Mouse (Mus musculus) midbrain, embryonic 14.5 days (tissue): ENCODE measurements around the gene Nr5a2. TPM values are rescaled to one million over a fixed set of nuclear protein-coding genes. Genes with fewer than 3 reads are reported as not detected.

ENCODE experiments used
- ATAC-seq: fragments of 200-750 bp; cut with Nextera tagmentation; 2 replicates; pipeline ENCODE4 v1.8.0; 2017; ENCODE audit warnings: moderate number of reproducible peaks, moderate library complexity; ENCODE audit not compliant: low FRiP score, low TSS enrichment
- DNase-seq: peaks from one replicate; pipeline ENCODE4 v3.0.0-alpha.2; 2015
- H3K27ac ChIP-seq: fragments of 300-500 bp; sonication (generic); replicated peaks from 2 replicates; pipeline ENCODE4 v1.5.1; 2014; ENCODE audit warnings: mild to moderate bottlenecking, low read depth, low read length, moderate library complexity
- H3K27me3 ChIP-seq: fragments of 300-500 bp; sonication (generic); 2 replicates; pipeline ENCODE4 v1.6.1; 2014; ENCODE audit warnings: low read length, control low read depth, mixed read lengths; ENCODE audit not compliant: control insufficient read depth, insufficient read depth
- H3K36me3 ChIP-seq: fragments of 300-500 bp; sonication (generic); 2 replicates; pipeline ENCODE4 v1.6.1; 2014; ENCODE audit warnings: low read length, control low read depth; ENCODE audit not compliant: control insufficient read depth, insufficient read depth
- H3K4me1 ChIP-seq: fragments of 300-500 bp; sonication (generic); 2 replicates; pipeline ENCODE4 v1.6.1; 2014; ENCODE audit warnings: mild to moderate bottlenecking, antibody characterized with exemption, low read length, control low read depth; ENCODE audit not compliant: control insufficient read depth, insufficient read depth
- H3K4me2 ChIP-seq: fragments of 300-500 bp; sonication (generic); 2 replicates; pipeline ENCODE4 v1.6.1; 2014; ENCODE audit warnings: mild to moderate bottlenecking, low read length, moderate library complexity
- H3K4me3 ChIP-seq: fragments of 300-500 bp; sonication (generic); replicated peaks from 2 replicates; pipeline ENCODE4 v1.5.1; 2014; ENCODE audit warnings: low read depth, low read length
- H3K9ac ChIP-seq: fragments of 300-500 bp; sonication (generic); replicated peaks from 2 replicates; pipeline ENCODE4 v1.6.1; 2014; ENCODE audit warnings: mild to moderate bottlenecking, low read length, moderate library complexity
- H3K9me3 ChIP-seq: fragments of 300-500 bp; sonication (generic); 2 replicates; pipeline ENCODE4 v1.6.1; 2016; ENCODE audit warnings: low read length, control low read depth, mixed read lengths; ENCODE audit not compliant: control insufficient read depth
- WGBS: fragments of 180-500 bp; shearing (Covaris S2); extraction: QIAGEN DNeasy Blood & Tissue Kit; methylation state at CpG from one replicate; pipeline ENCODE4 v1.1.7; 2014; 5-methylcytosine and 5-hydroxymethylcytosine counted together
- polyA plus RNA-seq: library from polyadenylated mRNA; unstranded; fragments of >200 nt; fragmentation: Nextera tagmentation; extraction: Ambion mirVana; gene quantifications from 2 replicates; pipeline ENCODE4 v1.2.1, GENCODE M21; 2014

Nr5a2 gene
- polyA plus RNA-seq, 1 experiment from 2014 or later: 1.6 TPM

DNA sequence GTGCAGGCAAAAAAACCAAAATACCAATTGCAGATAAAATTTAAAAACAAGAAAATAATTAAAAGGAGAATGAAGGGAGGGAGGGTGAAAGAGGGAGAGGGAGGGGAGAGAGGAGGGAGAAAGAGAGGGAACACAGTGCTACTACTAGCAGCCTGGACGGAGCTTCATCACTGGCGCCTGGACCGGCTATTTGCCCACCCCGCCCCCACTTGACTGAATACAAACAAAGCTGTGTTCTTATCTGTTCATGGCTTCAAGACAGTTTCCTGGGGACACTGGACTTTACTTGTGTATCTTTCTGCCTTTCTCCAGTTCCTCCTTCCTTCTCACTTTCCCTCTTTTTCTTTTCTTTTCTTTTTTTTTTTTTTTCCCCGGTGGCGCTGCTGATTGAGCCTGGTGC, 73.6 kb downstream of the Nr5a2 start:
- H3K27me3 ChIP-seq: no peaks in the 10 kb centered on the region
- no peak overlapping the region for H3K4me2 ChIP-seq
- no peaks in the 10 kb centered on the region for H3K9me3 ChIP-seq
- H3K4me1 ChIP-seq: peaks cover 6% of the 10 kb centered on the region; the same call in 1 of the 2 replicates
- no peak overlapping the region for H3K27ac ChIP-seq
- ATAC-seq (no peak), DNase-seq (no peak)
- H3K4me3 ChIP-seq: no peak overlapping the region
- H3K36me3 ChIP-seq: no peaks in the 10 kb centered on the region
- 43% methylated on average over 6 of the region's 6 CpGs for WGBS
- H3K9ac ChIP-seq: no peak overlapping the region

DNA sequence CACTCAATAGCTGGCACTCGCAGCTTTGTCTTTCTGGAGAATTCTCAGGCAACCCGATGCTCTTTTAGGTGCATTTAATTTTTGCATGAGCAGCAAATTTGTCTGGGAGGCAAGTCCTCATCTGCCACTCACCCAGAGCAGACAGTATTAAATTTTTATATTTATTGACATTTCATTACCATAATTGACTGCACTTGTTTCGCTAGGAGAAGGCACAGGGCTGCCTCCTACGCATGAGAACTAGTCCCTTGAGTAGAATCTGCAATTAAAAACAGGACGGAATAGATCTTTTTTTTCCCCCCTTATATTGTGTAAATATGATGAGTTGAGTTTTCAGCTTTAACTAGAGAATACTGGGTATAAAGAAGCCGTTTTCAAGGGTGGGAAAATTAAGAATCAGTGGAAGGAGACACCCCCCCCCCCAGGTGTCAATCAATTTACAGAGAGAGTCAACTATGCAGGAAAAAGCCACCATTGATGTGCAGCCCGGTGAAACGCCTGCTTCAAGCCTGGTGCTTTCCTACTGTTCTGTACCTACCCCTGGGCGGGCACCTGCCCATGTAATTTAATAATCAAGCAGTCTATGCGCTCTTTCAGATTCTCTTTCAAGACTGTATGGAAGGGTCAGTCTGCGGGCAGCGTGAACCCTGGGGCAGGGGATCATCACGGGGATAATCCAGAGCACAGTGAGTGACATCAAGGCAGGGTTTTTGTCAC, 76.6 kb downstream of the Nr5a2 start:
- ATAC-seq (peak; percentile 64; the same call in 1 of the 2 replicates), DNase-seq (peak; percentile 47)
- no peak overlapping the region for H3K4me2 ChIP-seq
- H3K27me3 ChIP-seq: no peaks in the 10 kb centered on the region
- H3K9me3 ChIP-seq: peaks cover 4% of the 10 kb centered on the region; the same call in 1 of the 2 replicates
- no peak overlapping the region for H3K4me3 ChIP-seq
- WGBS: 43% methylated on average over 13 of the region's 13 CpGs
- no peak overlapping the region for H3K9ac ChIP-seq
- peak overlapping the region; percentile 46; the same call in 1 of the 2 replicates for H3K27ac ChIP-seq
- 0 out of 2 replicates have a peak, but pooled peaks cover 2% of the 10 kb centered on the region for H3K4me1 ChIP-seq
- no peaks in the 10 kb centered on the region for H3K36me3 ChIP-seq

DNA sequence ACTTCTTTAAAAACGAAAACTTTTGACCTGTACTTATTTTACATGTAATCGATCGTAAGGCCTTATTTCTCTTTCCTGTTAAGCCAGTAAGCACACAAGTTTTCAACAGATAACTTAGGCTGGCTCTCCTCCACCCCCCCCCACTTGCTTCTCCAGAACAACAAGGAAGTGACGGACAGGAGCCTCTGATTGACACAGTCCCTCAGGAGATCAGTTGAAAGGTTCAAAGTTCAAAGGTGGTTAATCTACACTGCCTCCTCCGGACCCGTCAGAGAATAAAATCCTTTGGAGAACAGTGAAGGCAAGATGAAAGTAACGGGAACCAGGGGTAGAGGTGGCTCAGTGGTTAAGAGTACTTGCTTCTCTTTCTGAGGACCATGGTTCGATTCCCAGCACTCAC, 80.0 kb downstream of the Nr5a2 start:
- Histone ChIP-seq H3K36me3 (no peaks in the 10 kb centered on the region), H3K4me2 (no peak overlapping the region), H3K4me1 (no peaks in the 10 kb centered on the region), H3K27ac (no peak overlapping the region), H3K9ac (no peak overlapping the region), H3K4me3 (no peak overlapping the region), H3K27me3 (no peaks in the 10 kb centered on the region), H3K9me3 (peaks cover 4% of the 10 kb centered on the region; the same call in 1 of the 2 replicates)
- 88% methylated on average over 8 of the region's 8 CpGs for WGBS
- DNase-seq (no peak), ATAC-seq (no peak)

DNA sequence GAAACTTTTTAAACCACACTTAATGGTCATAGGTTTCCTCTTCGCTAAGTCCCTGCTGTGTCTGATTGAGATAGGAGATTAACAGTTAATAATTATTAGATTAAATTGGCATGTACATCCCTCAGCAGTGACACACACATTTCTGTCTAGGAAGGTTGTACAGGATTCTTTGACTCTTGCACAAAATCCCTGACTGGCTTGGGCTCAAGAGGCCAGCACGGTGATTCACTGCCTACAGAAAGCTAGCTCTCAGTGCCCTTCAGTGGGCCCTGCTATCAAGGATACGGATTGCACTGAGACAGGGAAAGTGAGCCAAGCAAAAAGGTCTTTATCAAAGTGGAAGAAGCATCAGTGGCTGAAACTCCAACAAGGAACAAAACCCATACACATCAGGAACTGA, 85.2 kb downstream of the Nr5a2 start:
- Histone ChIP-seq H3K4me3 (no peak overlapping the region), H3K9ac (no peak overlapping the region), H3K4me1 (no peaks in the 10 kb centered on the region), H3K4me2 (no peak overlapping the region), H3K27me3 (no peaks in the 10 kb centered on the region), H3K9me3 (no peaks in the 10 kb centered on the region), H3K27ac (no peak overlapping the region), H3K36me3 (no peaks in the 10 kb centered on the region)
- 90% methylated on average over 3 of the region's 3 CpGs for WGBS
- ATAC-seq (no peak), DNase-seq (no peak)

- WGBS: 74% methylated on average over 6 of the region's 6 CpGs
- ATAC-seq: no peak
- no peak overlapping the region for H3K9ac ChIP-seq
- no peak overlapping the region for H3K4me2 ChIP-seq
- no peak overlapping the region for H3K4me3 ChIP-seq
- no peaks in the 10 kb centered on the region for H3K4me1 ChIP-seq
- no peaks in the 10 kb centered on the region for H3K27me3 ChIP-seq
- no peak for DNase-seq
- no peaks in the 10 kb centered on the region for H3K36me3 ChIP-seq
- no peaks in the 10 kb centered on the region for H3K9me3 ChIP-seq
- no peak overlapping the region for H3K27ac ChIP-seq
These were observed 91.3 kb downstream of the Nr5a2 start for GRCm38 (mm10) chr1:136868955-136869354.

- Histone ChIP-seq H3K4me1 (no peaks in the 10 kb centered on the region), H3K9ac (no peak overlapping the region), H3K27ac (no peak overlapping the region), H3K27me3 (no peaks in the 10 kb centered on the region), H3K4me2 (no peak overlapping the region), H3K9me3 (no peaks in the 10 kb centered on the region), H3K36me3 (no peaks in the 10 kb centered on the region), H3K4me3 (no peak overlapping the region)
- WGBS: 87% methylated on average over 5 of the region's 5 CpGs
- ATAC-seq (no peak), DNase-seq (no peak)
These were observed 92.0 kb downstream of the Nr5a2 start for GRCm38 (mm10) chr1:136868285-136868684.

DNA sequence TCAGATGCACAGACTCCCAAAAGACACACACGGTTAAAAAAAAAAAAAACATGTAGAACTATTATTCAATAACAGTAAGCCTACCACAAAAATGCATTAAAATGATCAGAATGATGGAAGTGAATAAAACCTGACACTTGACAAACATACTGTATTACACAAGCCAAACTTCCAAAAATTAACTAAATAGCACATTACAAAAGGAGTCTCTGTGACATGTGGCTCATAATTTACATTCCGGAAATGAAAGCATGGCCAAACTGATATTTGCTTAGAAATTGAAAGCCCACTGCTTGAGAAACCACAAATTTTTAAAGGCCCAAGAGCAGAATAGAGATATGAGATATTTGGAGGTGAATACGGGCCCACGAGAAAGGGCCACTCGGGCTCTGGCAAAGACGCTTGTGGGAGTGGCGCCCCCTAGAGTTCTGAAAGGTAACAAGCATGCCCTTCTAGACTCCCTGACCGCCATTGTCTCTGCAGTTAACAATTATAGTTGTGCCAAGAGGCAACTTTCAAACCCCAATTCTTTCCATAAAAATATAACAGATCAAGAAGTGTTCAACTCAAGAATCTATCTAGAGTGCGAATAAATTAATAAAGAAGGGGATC, 93.7 kb downstream of the Nr5a2 start:
- Histone ChIP-seq H3K9me3 (no peaks in the 10 kb centered on the region), H3K4me3 (no peak overlapping the region), H3K36me3 (no peaks in the 10 kb centered on the region), H3K4me2 (no peak overlapping the region), H3K4me1 (no peaks in the 10 kb centered on the region), H3K9ac (no peak overlapping the region), H3K27me3 (no peaks in the 10 kb centered on the region), H3K27ac (no peak overlapping the region)
- ATAC-seq (no peak), DNase-seq (no peak)
- WGBS: 74% methylated on average over 9 of the region's 9 CpGs

GRCm38 (mm10) chr1:136863209-136863608, 97.0 kb downstream of the Nr5a2 start:
- ATAC-seq (no peak), DNase-seq (no peak)
- Histone ChIP-seq H3K36me3 (no peaks in the 10 kb centered on the region), H3K9ac (no peak overlapping the region), H3K9me3 (no peaks in the 10 kb centered on the region), H3K4me2 (no peak overlapping the region), H3K4me1 (no peaks in the 10 kb centered on the region), H3K27ac (no peak overlapping the region), H3K27me3 (no peaks in the 10 kb centered on the region), H3K4me3 (no peak overlapping the region)
- WGBS: 95% methylated on average over 6 of the region's 6 CpGs

DNA sequence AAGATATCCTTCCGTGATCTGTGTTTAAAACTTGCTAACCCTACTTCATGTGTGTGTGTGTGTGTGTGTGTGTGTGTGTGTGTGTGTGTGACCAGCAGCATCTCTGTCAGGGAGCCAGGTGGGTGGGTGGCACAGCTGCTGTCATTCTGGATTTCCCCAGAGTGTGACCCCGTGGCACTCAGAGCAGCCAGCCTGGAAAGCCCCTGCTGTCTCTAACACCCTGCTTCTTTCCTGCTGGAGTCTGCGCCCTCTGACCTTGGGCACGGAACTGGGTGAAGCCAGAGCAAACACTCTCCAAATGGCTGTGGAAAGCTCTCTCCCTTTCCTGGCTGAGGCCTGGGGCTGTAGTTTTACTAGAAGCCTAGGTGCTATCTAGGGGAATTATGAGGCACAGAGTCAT, 100.8 kb downstream of the Nr5a2 start:
- no peak overlapping the region for H3K9ac ChIP-seq
- WGBS: 61% methylated on average over 4 of the region's 4 CpGs
- no peak overlapping the region for H3K4me2 ChIP-seq
- DNase-seq: no peak
- no peak for ATAC-seq
- H3K9me3 ChIP-seq: no peaks in the 10 kb centered on the region
- H3K27me3 ChIP-seq: no peaks in the 10 kb centered on the region
- H3K27ac ChIP-seq: no peak overlapping the region
- H3K36me3 ChIP-seq: no peaks in the 10 kb centered on the region
- H3K4me3 ChIP-seq: no peak overlapping the region
- H3K4me1 ChIP-seq: no peaks in the 10 kb centered on the region
